Mouse (Mus musculus) heart, postnatal 0 days (tissue): ENCODE data around the gene Smarca2. TPM values are rescaled to one million over a fixed set of nuclear protein-coding genes. Genes with fewer than 3 reads are reported as not detected.

ENCODE experiments used
- ATAC-seq: fragments of 200-750 bp; cut with Nextera tagmentation; 2 replicates; pipeline ENCODE4 v1.8.0; 2017; ENCODE audit warnings: low read depth, moderate number of reproducible peaks, moderate library complexity; ENCODE audit not compliant: insufficient read depth
- DNase-seq: peaks from one replicate; pipeline ENCODE4 v3.0.0-alpha.2; 2016; ENCODE audit warnings: low spot score
- H3K27ac ChIP-seq: fragments of 300-500 bp; sonication (generic); 2 replicates; pipeline ENCODE4 v1.5.1; 2014; ENCODE audit warnings: low read depth, mild to moderate bottlenecking
- H3K27me3 ChIP-seq: fragments of 300-500 bp; sonication (generic); 2 replicates; pipeline ENCODE4 v1.6.1; 2014; ENCODE audit warnings: low read length, mixed read lengths; ENCODE audit not compliant: control insufficient read depth, insufficient read depth
- H3K36me3 ChIP-seq: fragments of 300-500 bp; sonication (generic); replicated peaks from 2 replicates; pipeline ENCODE4 v1.6.1; 2014; ENCODE audit warnings: low read length, mixed read lengths; ENCODE audit not compliant: control insufficient read depth, insufficient read depth
- H3K4me1 ChIP-seq: fragments of 300-500 bp; sonication (generic); 2 replicates; pipeline ENCODE4 v1.6.1; 2014; ENCODE audit warnings: antibody characterized with exemption; ENCODE audit not compliant: control insufficient read depth, insufficient read depth
- H3K4me2 ChIP-seq: fragments of 300-500 bp; sonication (generic); 2 replicates; pipeline ENCODE4 v1.6.1; 2014; ENCODE audit warnings: low read depth, mild to moderate bottlenecking, low read length, moderate library complexity
- H3K4me3 ChIP-seq: fragments of 300-500 bp; sonication (generic); 2 replicates; pipeline ENCODE4 v1.5.1; 2014; ENCODE audit warnings: low read depth, low read length
- H3K9ac ChIP-seq: fragments of 300-500 bp; sonication (generic); replicated peaks from 2 replicates; pipeline ENCODE4 v1.6.1; 2014; ENCODE audit warnings: low read depth, low read length, mixed read lengths
- H3K9me3 ChIP-seq: fragments of 300-500 bp; sonication (generic); replicated peaks from 2 replicates; pipeline ENCODE4 v1.6.1; 2016; ENCODE audit warnings: low read length; ENCODE audit not compliant: control insufficient read depth
- CTCF ChIP-seq: IDR thresholded peaks from 2 replicates; pipeline ENCODE4 v1.5.1; 2016; ENCODE audit warnings: antibody characterized with exemption, control low read depth, low read depth
- EP300 ChIP-seq: IDR thresholded peaks from 2 replicates; pipeline ENCODE4 v1.6.1; 2016; ENCODE audit warnings: antibody characterized with exemption, low read depth
- WGBS: fragments of 180-500 bp; shearing (Covaris S2); extraction: QIAGEN DNeasy Blood & Tissue Kit; methylation state at CpG from one replicate; pipeline ENCODE4 v1.1.7; 2014; 5-methylcytosine and 5-hydroxymethylcytosine counted together
- polyA plus RNA-seq: library from polyadenylated mRNA; unstranded; fragments of >200 nt; fragmentation: Nextera tagmentation; extraction: Ambion mirVana; gene quantifications from 2 replicates; pipeline ENCODE4 v1.2.1, GENCODE M21; 2015
- total RNA-seq: library from RNA; depleted of rRNA; stranded (reverse); fragments of >200 nt; gene quantifications from 2 replicates; pipeline ENCODE4 v1.2.3, GENCODE M21; 2014; ENCODE audit warnings: low replicate concordance

The Smarca2 gene
- total and polyA plus RNA-seq, 2 experiments from 2014 or later: 21.7 to 50.1 TPM

DNA sequence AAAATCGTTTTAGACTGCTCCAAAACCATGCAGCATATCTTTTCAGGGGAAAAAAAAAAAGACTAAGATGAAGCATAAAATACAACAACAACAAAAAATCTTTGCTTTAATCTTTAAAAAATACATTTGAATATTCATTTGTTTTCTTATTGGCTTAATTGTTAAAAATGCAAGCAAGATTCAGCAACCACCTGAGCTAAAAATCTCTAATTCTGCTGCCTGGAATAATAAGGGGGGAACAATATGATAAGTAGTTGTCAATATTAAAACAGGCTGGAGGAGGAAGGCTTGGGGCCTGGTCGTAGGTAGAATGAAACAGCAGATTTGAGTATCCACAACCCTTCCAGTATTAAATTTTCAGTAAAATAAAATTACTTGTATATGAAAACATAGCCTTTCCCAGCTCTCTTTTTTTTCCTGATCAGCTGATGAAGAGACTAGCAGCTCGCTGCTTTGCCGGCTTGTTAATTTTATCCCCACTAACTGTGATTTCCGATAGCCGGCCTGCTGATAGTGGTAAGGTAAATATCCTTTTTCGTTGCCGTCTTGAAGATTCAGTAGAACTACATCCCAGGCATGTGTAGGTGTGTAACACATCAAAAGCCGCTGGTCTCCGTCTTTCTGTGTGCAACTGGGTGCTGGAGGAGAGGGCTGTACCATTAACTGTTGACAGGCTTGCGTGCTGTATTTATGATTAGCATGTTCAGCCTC, 144.7 kb downstream of the Smarca2 start:
- Histone ChIP-seq H3K4me2 (peak overlapping the region; percentile 63), H3K9me3 (no peaks in the 10 kb centered on the region), H3K36me3 (no peaks in the 10 kb centered on the region), H3K9ac (peak overlapping the region; percentile 55), H3K27me3 (no peaks in the 10 kb centered on the region), H3K4me3 (peak overlapping the region; percentile 66), H3K4me1 (peaks cover 4% of the 10 kb centered on the region; the same call in 1 of the 2 replicates), H3K27ac (peak overlapping the region; percentile 43)
- DNase-seq: no peak
- WGBS: 19% methylated on average over 11 of the region's 11 CpGs
- no peak for ATAC-seq
- TF ChIP-seq CTCF: no peak
- TF ChIP-seq EP300: no peak

DNA sequence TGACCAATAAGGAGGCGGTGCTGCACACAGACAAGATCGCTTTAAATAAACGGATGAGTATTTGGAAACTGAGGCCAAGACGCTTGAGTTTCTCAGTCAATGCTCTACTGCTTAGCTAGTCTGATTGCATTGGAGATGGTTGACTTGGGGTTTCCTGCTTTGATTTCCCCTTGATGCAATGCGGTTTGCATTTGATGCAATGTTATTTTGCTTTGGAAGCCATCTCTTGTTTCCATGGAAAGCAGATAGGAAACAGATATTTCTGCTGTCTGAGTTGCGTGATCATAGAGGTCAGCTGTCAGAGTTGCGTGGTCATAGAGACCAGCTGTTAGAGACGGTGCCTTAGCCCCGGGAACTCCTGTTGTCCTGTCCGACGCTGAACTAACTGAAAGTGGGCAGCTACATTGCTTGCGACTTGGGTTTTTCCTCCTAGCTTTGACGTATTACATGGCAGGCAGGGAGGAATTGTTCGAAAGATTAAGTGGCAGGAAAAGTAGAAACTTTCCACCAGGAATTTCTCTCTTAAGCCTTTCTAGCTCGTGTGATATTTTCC, 147.8 kb downstream of the Smarca2 start:
- TF ChIP-seq EP300 (no peak), CTCF (no peak)
- H3K27ac ChIP-seq: no peak overlapping the region
- H3K36me3 ChIP-seq: no peaks in the 10 kb centered on the region
- no peaks in the 10 kb centered on the region for H3K9me3 ChIP-seq
- H3K4me3 ChIP-seq: no peak overlapping the region
- no peak for ATAC-seq
- no peaks in the 10 kb centered on the region for H3K27me3 ChIP-seq
- peak overlapping the region; percentile 15; the same call in 1 of the 2 replicates for H3K4me2 ChIP-seq
- H3K4me1 ChIP-seq: peaks cover 14% of the 10 kb centered on the region; the same call in 1 of the 2 replicates
- 65% methylated on average over 15 of the region's 15 CpGs for WGBS
- H3K9ac ChIP-seq: no peak overlapping the region
- DNase-seq: no peak

DNA sequence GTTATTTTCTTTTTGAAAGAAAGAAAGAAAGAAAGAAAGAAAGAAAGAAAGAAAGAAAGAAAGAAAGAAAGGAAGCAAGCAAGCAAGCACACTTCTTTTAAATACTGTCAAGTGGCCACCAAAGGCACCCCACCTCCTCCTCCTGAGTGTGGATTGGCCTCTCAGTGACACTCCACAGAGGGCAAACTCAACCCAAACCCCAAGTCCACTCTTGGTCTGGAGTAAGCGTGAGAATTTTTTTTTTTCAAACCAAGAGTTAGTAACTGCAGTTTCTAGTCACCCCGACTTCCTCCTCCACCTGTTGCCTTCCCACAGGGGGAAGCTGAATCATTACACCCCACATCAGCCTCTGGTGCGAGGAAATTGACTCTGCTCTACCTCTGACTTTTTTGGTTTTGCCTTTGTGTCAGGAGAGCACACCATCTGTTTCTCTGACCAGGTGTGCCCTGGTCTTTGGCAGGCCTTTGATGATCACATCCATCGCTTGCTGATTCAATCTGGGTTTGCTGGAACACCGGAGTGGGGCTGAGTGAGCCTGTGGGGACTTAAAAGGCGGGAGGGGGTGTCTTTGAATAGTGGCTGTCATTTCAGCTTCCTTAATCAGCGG, 148.5 kb downstream of the Smarca2 start:
- no peak for DNase-seq
- 77% methylated on average over 7 of the region's 7 CpGs for WGBS
- Histone ChIP-seq H3K4me3 (no peak overlapping the region), H3K27me3 (no peaks in the 10 kb centered on the region), H3K9me3 (no peaks in the 10 kb centered on the region), H3K36me3 (no peaks in the 10 kb centered on the region), H3K9ac (no peak overlapping the region), H3K27ac (no peak overlapping the region), H3K4me1 (peaks cover 15% of the 10 kb centered on the region; the same call in 1 of the 2 replicates), H3K4me2 (no peak overlapping the region)
- ATAC-seq: no peak
- TF ChIP-seq CTCF (no peak), EP300 (no peak)

GRCm38 (mm10) chr19:26754016-26754794, 149.4 kb downstream of the Smarca2 start:
- Histone ChIP-seq H3K4me3 (no peak overlapping the region), H3K4me1 (peaks cover 17% of the 10 kb centered on the region; the same call in 1 of the 2 replicates), H3K27ac (no peak overlapping the region), H3K4me2 (no peak overlapping the region), H3K9me3 (no peaks in the 10 kb centered on the region), H3K9ac (no peak overlapping the region), H3K36me3 (no peaks in the 10 kb centered on the region), H3K27me3 (no peaks in the 10 kb centered on the region)
- WGBS: 87% methylated on average over 10 of the region's 10 CpGs
- TF ChIP-seq CTCF (no peak), EP300 (no peak)
- no peak for DNase-seq
- ATAC-seq: no peak

DNA sequence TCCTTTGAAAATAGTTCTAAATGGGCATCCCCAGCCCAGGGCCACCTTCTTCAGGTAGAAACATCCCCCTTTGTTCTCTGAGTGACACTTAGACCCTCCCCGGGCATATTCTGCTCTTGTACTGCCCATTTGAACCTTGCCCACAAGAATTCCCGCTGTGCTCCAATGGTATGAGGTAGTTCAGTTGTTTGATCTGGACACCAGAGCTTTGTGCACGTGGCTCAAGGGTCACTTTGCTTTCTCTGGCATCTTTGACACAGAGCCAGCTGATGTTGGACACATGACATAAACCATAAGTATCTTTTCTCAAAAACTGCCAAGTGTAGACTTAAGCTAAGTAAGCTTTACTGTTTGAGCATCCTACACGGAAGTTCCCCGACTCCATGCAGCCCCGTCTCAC, 151.1 kb downstream of the Smarca2 start:
- Histone ChIP-seq H3K9ac (no peak overlapping the region), H3K4me3 (no peak overlapping the region), H3K36me3 (no peaks in the 10 kb centered on the region), H3K4me1 (peaks cover 13% of the 10 kb centered on the region; the same call in 1 of the 2 replicates), H3K9me3 (no peaks in the 10 kb centered on the region), H3K4me2 (no peak overlapping the region), H3K27me3 (no peaks in the 10 kb centered on the region), H3K27ac (no peak overlapping the region)
- no peak for DNase-seq
- no peak for ATAC-seq
- no peak for TF ChIP-seq EP300
- no peak for TF ChIP-seq CTCF
- 68% methylated on average over 6 of the region's 6 CpGs for WGBS
